Mouse (Mus musculus) thymus, postnatal 14 days (tissue): ENCODE measurements at regions not wholly inside any gene's neighbourhood (a gene's known extent, or its start where the extent isn't known, plus 50 kb on each side); places are given as distances from the start of the nearest gene placed in this dataset.

Experiments
- DNase-seq: peaks from one replicate; pipeline ENCODE4 v3.0.0; 2021

GRCm38 (mm10) chr19:21068381-21068780 lies 114.4 kb upstream of the Tmc1 start:
- no peak for DNase-seq

- no peak for DNase-seq
Measured at GRCm38 (mm10) chr19:21066432-21067113, 112.6 kb upstream of the Tmc1 start.

GRCm38 (mm10) chr19:21064902-21065301 lies 110.9 kb upstream of the Tmc1 start:
- no peak for DNase-seq

- no peak for DNase-seq
Measured at GRCm38 (mm10) chr19:21053597-21054544, 99.9 kb upstream of the Tmc1 start.

- no peak for DNase-seq
Measured at GRCm38 (mm10) chr19:21052771-21053170, 98.8 kb upstream of the Tmc1 start.

GRCm38 (mm10) chr19:21051872-21052271 lies 97.9 kb upstream of the Tmc1 start:
- no peak for DNase-seq

- no peak for DNase-seq
Measured at GRCm38 (mm10) chr19:21050994-21051721, 97.2 kb upstream of the Tmc1 start.

- no peak for DNase-seq
Measured at GRCm38 (mm10) chr19:21049301-21049700, 95.3 kb upstream of the Tmc1 start.

- no peak for DNase-seq
Measured at GRCm38 (mm10) chr19:21045565-21045964, 91.6 kb upstream of the Tmc1 start.

- no peak for DNase-seq
Measured at GRCm38 (mm10) chr19:21043958-21044357, 90.0 kb upstream of the Tmc1 start.

GRCm38 (mm10) chr19:21042536-21042935 lies 88.5 kb upstream of the Tmc1 start:
- no peak for DNase-seq

- DNase-seq, result peak; percentile 37
Measured at GRCm38 (mm10) chr19:21037448-21038077, 83.6 kb upstream of the Tmc1 start.

GRCm38 (mm10) chr19:21036507-21037425 lies 82.8 kb upstream of the Tmc1 start:
- peak; percentile 67 for DNase-seq

GRCm38 (mm10) chr19:21035505-21035904 lies 81.5 kb upstream of the Tmc1 start:
- no peak for DNase-seq

GRCm38 (mm10) chr19:21033991-21034390 lies 80.0 kb upstream of the Tmc1 start:
- DNase-seq, result no peak

GRCm38 (mm10) chr19:21032558-21032957 lies 78.6 kb upstream of the Tmc1 start:
- DNase-seq, result no peak

GRCm38 (mm10) chr19:21031768-21032308 lies 77.8 kb upstream of the Tmc1 start:
- no peak for DNase-seq

GRCm38 (mm10) chr19:21030971-21031370 lies 77.0 kb upstream of the Tmc1 start:
- no peak for DNase-seq

- DNase-seq, result no peak
Measured at GRCm38 (mm10) chr19:21028981-21029380, 75.0 kb upstream of the Tmc1 start.

GRCm38 (mm10) chr19:21012391-21012790 lies 58.4 kb upstream of the Tmc1 start:
- no peak for DNase-seq

- DNase-seq, result no peak
Measured at GRCm38 (mm10) chr19:21009607-21010006, 55.6 kb upstream of the Tmc1 start.
